Mouse (Mus musculus): ENCODE results near the gene Rhd. TPM values are rescaled to one million over a fixed set of nuclear protein-coding genes. Genes with fewer than 3 reads are reported as not detected.

Rhd gene
- total RNA-seq, 2 experiments from 2014 or later = not detected

GRCm38 (mm10) chr4:134856056-134856455, 8.3 kb upstream of the Rhd start:
- DNase-seq (ENCODE audit: low spot score in 2 of 2) = no peak

DNA sequence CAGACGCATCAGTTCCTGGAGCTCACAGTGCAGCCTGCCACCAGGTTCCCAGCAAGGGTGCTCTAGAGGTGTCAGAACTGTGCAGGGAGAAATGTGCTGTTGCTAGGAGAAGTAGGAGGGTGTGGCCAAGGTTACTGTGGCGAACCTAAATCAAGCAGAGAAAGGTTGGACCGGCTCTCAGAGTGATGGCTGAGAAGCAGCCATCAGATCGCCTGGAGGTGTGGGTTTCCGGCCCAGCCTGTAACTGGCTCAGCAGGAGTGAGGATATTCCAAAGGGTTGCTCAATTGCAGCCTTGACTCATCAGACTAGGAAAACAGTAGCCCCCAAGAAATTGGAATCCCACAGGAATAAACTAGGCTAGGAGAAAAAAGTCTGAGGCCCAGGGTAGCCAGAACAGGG, 7.8 kb upstream of the Rhd start:
- no peak for DNase-seq (ENCODE audit: low spot score in 2 of 2)

GRCm38 (mm10) chr4:134858494-134858893, 5.8 kb upstream of the Rhd start:
- DNase-seq (ENCODE audit: low spot score in 2 of 2) = no peak

GRCm38 (mm10) chr4:134861884-134862283, 2.5 kb upstream of the Rhd start:
- no peak for DNase-seq (ENCODE audit: low spot score in 2 of 2)

- DNase-seq (ENCODE audit: low spot score in 2 of 2) = no peak
These were observed 1.3 kb upstream of the Rhd start for GRCm38 (mm10) chr4:134862996-134863395.

GRCm38 (mm10) chr4:134865340-134865739, 1.0 kb downstream of the Rhd start:
- no peak for DNase-seq (ENCODE audit: low spot score in 2 of 2)

DNA sequence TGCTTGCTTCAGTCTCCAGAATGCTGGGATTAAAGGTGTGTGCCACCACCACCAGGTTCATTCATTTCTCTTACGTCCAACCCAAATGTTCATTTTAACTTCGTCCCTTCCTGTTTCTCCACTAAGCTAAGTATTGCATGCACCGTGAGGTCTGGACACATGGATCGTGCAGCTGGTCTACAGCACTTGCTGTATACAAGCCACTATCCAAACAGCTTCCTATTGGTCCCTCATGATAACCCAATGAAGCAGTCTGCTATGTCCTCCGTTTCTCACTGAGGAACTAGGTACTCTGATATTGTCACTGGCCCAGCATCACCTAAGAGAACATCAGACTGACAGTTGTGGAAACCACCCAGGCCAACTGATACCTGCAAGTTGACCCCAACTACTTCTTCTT, 1.5 kb downstream of the Rhd start:
- no peak for DNase-seq (ENCODE audit: low spot score in 2 of 2)

DNA sequence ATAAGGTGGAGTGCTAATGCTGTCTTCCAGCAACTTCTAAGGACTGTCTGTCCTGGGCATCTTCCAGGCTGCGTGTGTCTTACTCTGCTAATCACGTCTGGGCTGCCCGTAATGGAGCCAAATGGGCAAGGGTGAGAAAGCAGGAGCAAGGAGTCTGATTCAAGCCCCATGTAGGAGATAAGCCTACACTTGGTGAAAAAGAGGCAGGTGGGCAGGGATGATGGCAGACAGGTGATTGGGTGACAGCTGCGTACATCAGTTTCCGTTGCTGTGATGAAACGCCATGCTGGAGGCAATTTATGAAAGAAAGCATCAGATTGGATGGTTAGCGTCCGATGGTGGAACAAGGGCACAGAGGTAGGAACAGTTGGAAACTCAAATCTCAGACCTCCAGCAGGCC, 2.9 kb downstream of the Rhd start:
- no peak for DNase-seq (ENCODE audit: low spot score in 2 of 2)

GRCm38 (mm10) chr4:134867661-134868060, 3.3 kb downstream of the Rhd start:
- DNase-seq (ENCODE audit: low spot score in 2 of 2) = no peak

DNA sequence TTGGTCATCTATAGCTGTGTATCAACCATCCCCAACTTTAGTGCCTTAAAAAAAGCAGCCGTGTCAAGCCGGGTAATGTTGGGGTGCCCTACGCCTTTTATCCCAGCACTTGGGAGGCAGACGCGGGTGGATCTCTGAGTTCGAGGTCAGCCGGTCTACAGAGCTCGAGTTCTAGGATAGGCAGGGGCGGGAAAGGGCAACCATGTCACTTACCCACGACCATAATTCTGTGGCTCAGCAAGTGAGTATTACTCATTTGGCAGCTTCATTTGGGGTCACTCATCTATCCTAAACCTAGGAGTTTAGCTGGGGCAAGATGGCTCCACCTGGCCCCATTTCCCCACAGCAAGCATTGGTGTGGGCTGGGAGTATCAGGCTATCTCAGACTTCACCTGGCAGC, 3.7 kb downstream of the Rhd start:
- no peak for DNase-seq (ENCODE audit: low spot score in 2 of 2)

DNA sequence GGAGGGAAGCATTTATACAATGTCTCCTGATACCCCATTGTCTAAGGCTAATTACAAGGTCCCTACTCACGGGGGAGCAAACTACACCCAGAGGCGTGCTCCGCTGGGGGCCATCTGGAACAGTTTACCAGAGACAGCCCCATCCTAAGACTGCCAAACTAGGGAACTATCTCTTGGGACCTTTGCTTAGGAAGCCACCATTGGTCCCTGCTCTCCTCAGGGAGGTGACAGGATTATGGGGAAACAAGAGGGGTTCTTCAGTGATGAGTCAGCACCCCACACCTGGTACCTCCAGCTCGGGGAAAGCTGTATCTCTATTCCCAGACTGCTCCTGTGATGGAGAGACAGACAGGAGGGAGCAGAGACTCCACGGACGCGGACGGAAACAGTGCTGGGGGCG, 4.2 kb downstream of the Rhd start:
- no peak for DNase-seq (ENCODE audit: low spot score in 2 of 2)

DNA sequence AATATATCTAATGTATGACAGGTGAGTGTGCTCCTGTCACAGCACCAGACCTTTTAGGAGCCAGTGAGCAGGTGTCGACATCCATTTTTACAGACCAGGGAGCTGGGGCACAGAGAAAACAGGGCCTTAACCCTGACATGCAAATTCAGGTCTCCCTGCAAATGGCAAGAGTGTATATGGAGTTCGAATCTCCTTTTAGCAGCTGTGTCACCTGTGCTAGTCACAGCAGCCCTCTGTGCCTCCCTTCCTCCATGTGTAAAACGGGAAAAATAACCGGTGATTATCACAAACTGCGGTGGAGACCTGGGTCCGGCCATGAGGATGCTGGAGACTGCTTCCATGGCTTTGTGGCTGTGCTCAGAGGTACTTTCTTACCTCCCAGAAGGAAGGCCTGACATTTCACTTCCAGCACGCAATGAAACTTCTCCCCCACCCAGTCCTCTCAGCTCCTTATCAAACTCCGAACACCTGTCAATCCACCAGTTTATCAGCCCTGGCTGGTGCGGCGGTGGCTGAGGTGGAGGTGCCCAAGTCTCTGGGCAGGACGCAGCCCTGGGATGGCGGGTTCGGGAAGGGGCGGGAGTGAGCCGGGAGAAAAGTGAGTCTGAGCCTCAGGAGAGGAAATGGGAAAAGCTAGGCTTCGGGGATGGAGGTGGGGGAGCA, 4.9 kb downstream of the Rhd start:
- DNase-seq (ENCODE audit: low spot score in 2 of 2) = no peak

- DNase-seq (ENCODE audit: low spot score in 2 of 2) = no peak
These were observed 5.6 kb downstream of the Rhd start for GRCm38 (mm10) chr4:134869815-134870375.

GRCm38 (mm10) chr4:134871477-134871876, 7.1 kb downstream of the Rhd start:
- DNase-seq (ENCODE audit: low spot score in 2 of 2) = no peak

DNA sequence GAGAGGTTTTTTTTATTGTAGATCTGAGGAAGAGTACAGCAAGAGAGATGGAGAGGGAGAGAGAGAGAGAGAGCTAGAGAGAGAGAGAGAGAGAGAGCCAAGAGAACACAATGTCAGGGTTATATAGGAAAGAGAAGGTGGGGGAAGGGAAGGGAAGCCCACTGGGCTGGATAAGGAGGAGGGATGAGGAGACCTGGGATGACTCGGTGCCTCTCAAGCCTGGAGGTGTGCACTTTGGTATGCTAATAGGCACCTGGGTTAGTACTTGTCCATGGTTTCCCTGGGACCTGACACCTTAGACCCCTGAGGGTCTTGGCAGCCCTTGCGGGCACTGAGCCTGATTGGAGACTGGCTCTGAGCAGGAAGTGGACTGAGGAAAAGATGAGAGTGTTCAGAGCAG, 7.6 kb downstream of the Rhd start:
- no peak for DNase-seq (ENCODE audit: low spot score in 2 of 2)

DNA sequence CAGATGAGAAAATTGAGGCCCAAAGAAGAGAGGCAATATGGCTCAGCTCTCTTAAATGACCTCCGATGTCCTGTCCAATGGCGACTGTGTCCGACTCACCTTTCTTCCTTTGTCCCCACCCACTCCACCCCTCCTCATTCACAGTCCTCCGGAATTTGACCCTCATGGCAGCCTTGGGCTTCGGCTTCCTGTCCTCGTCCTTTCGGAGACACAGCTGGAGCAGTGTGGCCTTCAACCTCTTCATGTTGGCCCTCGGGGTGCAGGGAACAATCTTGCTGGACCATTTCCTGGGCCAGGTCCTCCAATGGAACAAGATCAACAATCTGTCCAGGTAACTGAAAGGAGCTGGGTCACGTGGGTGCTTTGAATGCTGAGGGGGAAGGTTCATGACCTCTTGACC, 11.8 kb downstream of the Rhd start:
- DNase-seq (ENCODE audit: low spot score in 2 of 2) = no peak

DNA sequence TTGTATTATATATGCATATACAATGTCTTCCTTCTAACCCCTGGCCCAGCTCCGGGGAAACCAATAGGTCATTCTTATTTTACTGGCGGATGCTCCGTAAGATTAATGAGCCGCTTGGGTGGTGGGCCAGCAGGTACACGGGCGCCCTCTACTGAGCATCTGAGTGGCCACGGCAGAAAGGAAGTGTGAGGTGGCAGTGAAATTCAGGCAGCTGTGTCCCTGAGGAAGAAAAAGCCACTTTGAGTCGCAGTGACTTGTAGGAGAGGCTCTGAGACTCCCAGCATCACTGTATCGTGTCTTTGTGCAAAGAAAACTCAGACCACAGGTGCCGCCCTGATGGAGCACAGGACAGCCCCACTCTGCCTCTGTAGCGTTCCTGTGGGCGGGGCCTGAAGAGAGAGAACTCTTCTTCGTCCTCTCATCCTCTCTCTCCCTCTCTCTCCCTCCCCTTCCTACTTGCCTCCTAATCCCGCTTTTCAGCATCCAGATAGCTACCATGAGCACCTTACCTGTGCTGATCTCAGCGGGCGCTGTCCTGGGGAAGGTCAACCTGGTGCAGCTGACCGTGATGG, 15.2 kb downstream of the Rhd start:
- DNase-seq (ENCODE audit: low spot score in 2 of 2) = peak; percentile 69 to 79

DNA sequence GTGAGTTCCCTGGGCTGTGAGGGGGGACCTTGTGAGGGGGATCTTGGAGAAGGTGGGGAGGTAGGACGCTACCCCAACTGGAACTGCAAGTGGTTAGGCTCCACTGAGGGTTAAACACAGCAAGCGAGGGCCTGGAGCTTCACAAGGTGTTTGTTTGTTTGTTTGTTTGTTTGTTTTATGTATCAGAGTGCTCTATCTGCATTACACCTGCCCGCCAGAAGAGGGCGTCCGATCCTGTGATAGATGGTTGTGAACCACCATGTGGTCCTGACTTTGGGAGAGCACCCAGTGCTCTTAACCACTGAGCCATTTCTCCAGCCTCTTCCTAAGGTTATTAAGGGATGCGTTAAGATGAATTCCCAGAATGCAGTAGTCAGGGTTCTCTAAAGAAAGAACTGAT, 15.7 kb downstream of the Rhd start:
- DNase-seq (ENCODE audit: low spot score in 2 of 2) = no peak

GRCm38 (mm10) chr4:134883266-134883665, 18.9 kb downstream of the Rhd start:
- peak in 1 of 2 experiments; percentile 20 for DNase-seq (ENCODE audit: low spot score in 2 of 2)

GRCm38 (mm10) chr4:134883808-134884207, 19.5 kb downstream of the Rhd start:
- peak in 1 of 2 experiments; percentile 5 for DNase-seq (ENCODE audit: low spot score in 2 of 2)

DNA sequence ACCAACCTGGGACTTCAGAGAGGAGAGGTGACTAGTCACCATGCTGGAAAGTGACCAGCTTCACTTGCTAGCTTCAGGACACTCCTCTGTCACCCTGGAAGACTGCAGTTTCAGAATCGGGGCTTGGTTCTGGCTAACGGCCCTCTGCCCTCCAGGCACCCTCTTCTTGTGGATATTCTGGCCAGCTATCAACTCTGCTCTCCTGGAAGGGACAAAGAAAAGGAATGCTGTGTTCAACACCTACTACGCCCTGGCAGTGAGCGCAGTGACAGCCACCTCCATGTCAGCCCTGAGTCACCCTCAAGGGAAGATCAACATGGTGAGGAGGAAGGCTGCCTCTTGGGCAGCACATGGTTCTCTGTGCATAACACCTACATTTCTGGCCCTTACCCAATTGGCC, 20.0 kb downstream of the Rhd start:
- peak in 1 of 2 experiments; percentile 20 for DNase-seq (ENCODE audit: low spot score in 2 of 2)

DNA sequence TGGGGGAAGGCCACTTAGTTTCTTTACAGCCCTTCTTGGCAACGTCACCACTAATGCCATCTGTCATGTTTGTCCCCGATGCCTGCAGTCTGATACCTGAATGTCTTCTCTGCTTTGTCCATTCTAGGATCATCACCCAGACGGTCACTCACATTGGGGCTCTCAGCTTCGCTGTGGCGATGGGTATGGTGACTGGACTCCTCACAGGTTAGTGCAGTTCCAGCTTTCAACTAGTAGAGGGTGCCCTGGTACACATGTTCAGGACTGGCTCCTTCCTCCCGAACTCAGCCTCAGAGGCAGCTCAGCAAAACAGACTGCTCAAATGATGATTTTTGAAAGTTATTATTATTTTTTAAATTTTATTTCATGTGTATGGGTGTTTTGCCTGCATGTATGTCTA, 27.8 kb downstream of the Rhd start:
- peak; percentile 56 to 64 for DNase-seq (ENCODE audit: low spot score in 2 of 2)

- no peak for DNase-seq (ENCODE audit: low spot score in 2 of 2)
These were observed 32.9 kb downstream of the Rhd start for GRCm38 (mm10) chr4:134897256-134897655.

Measured in left cerebral cortex, adult 18-20 months (tissue).